ENCODE assay signal across 16 mouse cellular contexts in the genomic region with DNA sequence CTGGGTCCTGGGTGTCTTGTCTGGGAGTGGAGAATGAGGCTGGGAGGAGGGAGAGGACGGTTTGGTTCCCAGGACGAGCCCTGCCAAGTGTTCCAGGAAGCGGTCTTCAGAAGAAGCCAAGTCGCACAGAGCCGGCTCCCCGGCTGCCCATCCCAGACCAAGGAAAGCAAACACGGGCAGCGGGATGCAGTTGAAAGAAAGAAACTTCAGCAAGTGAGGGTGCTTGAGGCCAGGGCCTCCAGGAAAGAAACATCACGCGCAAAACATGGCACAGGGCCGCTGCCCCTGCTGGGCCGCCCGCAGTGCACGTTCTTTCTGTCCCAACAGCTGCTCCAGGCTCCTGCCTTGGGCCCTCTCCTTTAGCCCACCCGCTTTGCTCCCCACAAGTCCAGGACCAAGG.
DNase-seq lines count a peak whose midpoint lies in the region; ATAC-seq and TF ChIP-seq lines count a peak whose summit lies in the region.
"Had no signal": no experiment of that assay in that cellular context is flagged by ENCODE, and none has a peak within 500 bp of the region (broad histone marks: within the 10 kb centered on the region; RNA-seq: fewer than 3 reads in every experiment).

No protein-coding gene starts in this region.

- no peaks in the 10 kb centered on the region for H3K27me3 ChIP-seq in embryonic facial prominence, embryonic 14.5 days (replicated peaks; ENCODE audit: control insufficient read depth, insufficient read depth, low read length)
- no peaks in the 10 kb centered on the region for H3K27me3 ChIP-seq in limb, embryonic 14.5 days (ENCODE audit: control insufficient read depth, insufficient read depth, low read length)
- H3K27me3 ChIP-seq: forebrain, embryonic 13.5 days; neural tube, embryonic 13.5 days had no signal

- WGBS in embryonic facial prominence, embryonic 14.5 days: 72% methylated on average over 15 of the region's 15 CpGs
- 84% methylated on average over 15 of the region's 15 CpGs for WGBS in limb, embryonic 14.5 days

- ATAC-seq in embryonic facial prominence, embryonic 14.5 days (ENCODE audit: low read depth): no peak
- peak; percentile 28 for ATAC-seq in limb, embryonic 14.5 days (ENCODE audit: low FRiP score, low read depth)
- ATAC-seq: forebrain, embryonic 13.5 days; inflammation-experienced regulatory T-cells, adult 6 months; midbrain, embryonic 16.5 days had no signal

- no peaks in the 10 kb centered on the region for H3K36me3 ChIP-seq in embryonic facial prominence, embryonic 14.5 days (ENCODE audit: control insufficient read depth, insufficient read depth, low read length)
- no peaks in the 10 kb centered on the region for H3K36me3 ChIP-seq in limb, embryonic 14.5 days (ENCODE audit: control insufficient read depth, insufficient read depth, low read length)
- H3K36me3 ChIP-seq: neural tube, embryonic 13.5 days had no signal

- H3K4me1 ChIP-seq in embryonic facial prominence, embryonic 14.5 days (ENCODE audit: control insufficient read depth, insufficient read depth, low read length): peaks cover 24% of the 10 kb centered on the region
- peaks cover 38% of the 10 kb centered on the region for H3K4me1 ChIP-seq in limb, embryonic 14.5 days (ENCODE audit: control insufficient read depth, insufficient read depth, low read length)
- H3K4me1 ChIP-seq: neural tube, embryonic 13.5 days had no signal

- H3K4me3 ChIP-seq in embryonic facial prominence, embryonic 14.5 days (ENCODE audit: low read depth, low read length): no peak overlapping the region
- H3K4me3 ChIP-seq in limb, embryonic 14.5 days (replicated peaks; ENCODE audit: low read length): no peak overlapping the region
- H3K4me3 ChIP-seq: forebrain, embryonic 13.5 days; heart, adult 2 months; neural tube, embryonic 13.5 days had no signal

- no peaks in the 10 kb centered on the region for H3K9me3 ChIP-seq in embryonic facial prominence, embryonic 14.5 days (ENCODE audit: control insufficient read depth, low read length)
- no peaks in the 10 kb centered on the region for H3K9me3 ChIP-seq in limb, embryonic 14.5 days (ENCODE audit: control insufficient read depth, low read length)
- H3K9me3 ChIP-seq: forebrain, embryonic 13.5 days; neural tube, embryonic 13.5 days had no signal

- peak; percentile 14 for DNase-seq in heart, adult 8-10 months (ENCODE audit: low spot score)
- no peak for DNase-seq in heart, postnatal 25 days (ENCODE audit: low spot score)
- no peak for DNase-seq in embryonic facial prominence, embryonic 14.5 days (ENCODE audit: low spot score)
- peak; percentile 29 to 38 for DNase-seq in heart, adult 9 months (ENCODE audit: low spot score in 2 of 2)
- no peak for DNase-seq in limb, embryonic 14.5 days (ENCODE audit: low spot score)
- no peak for DNase-seq in embryo, embryonic 11 days
- DNase-seq in thymus, postnatal 4 days: no peak
- no peak for DNase-seq in adrenal gland, adult 2 months
- DNase-seq: B cell, adult 2 months; thymus, postnatal 25 days had no signal

- H3K4me2 ChIP-seq in embryonic facial prominence, embryonic 14.5 days (ENCODE audit: low read depth, low read length): no peak overlapping the region
- H3K4me2 ChIP-seq in limb, embryonic 14.5 days (replicated peaks; ENCODE audit: low read depth, low read length, severe bottlenecking): no peak overlapping the region
- H3K4me2 ChIP-seq: forebrain, embryonic 13.5 days; neural tube, embryonic 13.5 days had no signal

- H3K27ac ChIP-seq in embryonic facial prominence, embryonic 14.5 days (replicated peaks; ENCODE audit: low read depth, low read length): peak overlapping the region; percentile 69; the same call in 1 of the 2 replicates
- peak overlapping the region; percentile 55; the same call in 1 of the 2 replicates for H3K27ac ChIP-seq in limb, embryonic 14.5 days (replicated peaks; ENCODE audit: low read depth, low read length)
- H3K27ac ChIP-seq: forebrain, embryonic 13.5 days; heart, adult 2 months; kidney, postnatal 0 days; neural tube, embryonic 13.5 days had no signal

- intact Hi-C loops in heart, postnatal 25 days (cut with DNase I): no loop called here

- no peak for TF ChIP-seq POLR2A in limb, embryonic 14.5 days (IDR thresholded peaks at IDR 0.05; ENCODE audit: borderline replicate concordance, extremely low read depth, insufficient read depth, insufficient read length)

- no peak overlapping the region for H3K9ac ChIP-seq in embryonic facial prominence, embryonic 14.5 days (ENCODE audit: low read depth, low read length)
- no peak overlapping the region for H3K9ac ChIP-seq in limb, embryonic 14.5 days (ENCODE audit: low read depth, low read length, severe bottlenecking)
- H3K9ac ChIP-seq: forebrain, embryonic 13.5 days; neural tube, embryonic 13.5 days had no signal

Comparison
In these comparisons a context has a peak if more than half of its experiments do, and no peak if none do; other contexts are left out.
1. DNase-seq: peak in heart, adult 8-10 months (single experiment) and heart, adult 9 months (2 of 2); none in heart, postnatal 25 days (single experiment), embryonic facial prominence, embryonic 14.5 days (single experiment), limb, embryonic 14.5 days (single experiment), embryo, embryonic 11 days (single experiment), thymus, postnatal 4 days (single experiment) and adrenal gland, adult 2 months (single experiment).